Mouse (Mus musculus) forebrain, embryonic 11.5 days (tissue): ENCODE results near the gene Mindy2. TPM values are rescaled to one million over a fixed set of nuclear protein-coding genes. Genes with fewer than 3 reads are reported as not detected.
"Not testable (repeated sequence)": the region's sequence is repeated elsewhere in the genome, so short reads cannot be mapped to it uniquely, and the experiment has no call there.

ENCODE experiments used
- ATAC-seq: fragments of 200-750 bp; cut with Nextera tagmentation; replicated peaks from 2 replicates; pipeline ENCODE4 v1.8.0; 2017; ENCODE audit warnings: moderate TSS enrichment; ENCODE audit not compliant: low FRiP score
- DNase-seq: peaks from one replicate; pipeline ENCODE4 v3.0.0-alpha.2; 2017; ENCODE audit warnings: low spot score
- H3K27ac ChIP-seq: fragments of 300-500 bp; sonication (generic); 2 replicates; pipeline ENCODE4 v1.5.1; 2014; ENCODE audit warnings: low read depth, low read length
- H3K27me3 ChIP-seq: fragments of 300-500 bp; sonication (generic); 2 replicates; pipeline ENCODE4 v1.6.1; 2014; ENCODE audit warnings: mild to moderate bottlenecking, low read length, mixed read lengths; ENCODE audit not compliant: control insufficient read depth, insufficient read depth
- H3K36me3 ChIP-seq: fragments of 300-500 bp; sonication (generic); 2 replicates; pipeline ENCODE4 v1.6.1; 2014; ENCODE audit warnings: mild to moderate bottlenecking, low read length, moderate library complexity, mixed read lengths; ENCODE audit not compliant: control insufficient read depth, insufficient read depth
- H3K4me1 ChIP-seq: fragments of 300-500 bp; sonication (generic); replicated peaks from 2 replicates; pipeline ENCODE4 v1.6.1; 2014; ENCODE audit warnings: low read length, mixed read lengths; ENCODE audit not compliant: control insufficient read depth, insufficient read depth
- H3K4me2 ChIP-seq: fragments of 300-500 bp; sonication (generic); 2 replicates; pipeline ENCODE4 v1.6.1; 2014; ENCODE audit warnings: low read depth, mild to moderate bottlenecking, low read length, moderate library complexity, mixed read lengths; ENCODE audit not compliant: severe bottlenecking
- H3K4me3 ChIP-seq: fragments of 300-500 bp; sonication (generic); 2 replicates; pipeline ENCODE4 v1.5.1; 2014; ENCODE audit warnings: low read depth, low read length
- H3K9ac ChIP-seq: fragments of 300-500 bp; sonication (generic); 2 replicates; pipeline ENCODE4 v1.6.1; 2014; ENCODE audit warnings: low read length
- H3K9me3 ChIP-seq: fragments of 300-500 bp; sonication (generic); 2 replicates; pipeline ENCODE4 v1.6.1; 2016; ENCODE audit warnings: low read length, mixed read lengths; ENCODE audit not compliant: control insufficient read depth
- WGBS: fragments of 180-500 bp; shearing (Covaris S2); extraction: QIAGEN DNeasy Blood & Tissue Kit; methylation state at CpG from one replicate; pipeline ENCODE4 v1.1.7; 2014; 5-methylcytosine and 5-hydroxymethylcytosine counted together
- polyA plus RNA-seq: library from polyadenylated mRNA; unstranded; fragments of >200 nt; fragmentation: Nextera tagmentation; extraction: Ambion mirVana; gene quantifications from 2 replicates; pipeline ENCODE4 v1.2.1, GENCODE M21; 2014

Gene Mindy2
- polyA plus RNA-seq, 1 experiment from 2014 or later = 11.5 TPM

- Histone ChIP-seq H3K27ac (no peak overlapping the region), H3K4me2 (no peak overlapping the region), H3K36me3 (peaks cover 2% of the 10 kb centered on the region; the same call in 1 of the 2 replicates), H3K4me3 (no peak overlapping the region), H3K9ac (no peak overlapping the region), H3K4me1 (no peaks in the 10 kb centered on the region), H3K9me3 (no peaks in the 10 kb centered on the region), H3K27me3 (no peaks in the 10 kb centered on the region)
- WGBS = 95% methylated on average over 5 of the region's 5 CpGs
- DNase-seq = no peak
- ATAC-seq = no peak
Observed at GRCm38 (mm10) chr9:70580956-70581355, 76.0 kb downstream of the Mindy2 start.

GRCm38 (mm10) chr9:70578123-70578522 lies 78.9 kb downstream of the Mindy2 start:
- peaks cover 3% of the 10 kb centered on the region; the same call in 1 of the 2 replicates for H3K36me3 ChIP-seq
- no peaks in the 10 kb centered on the region for H3K4me1 ChIP-seq

GRCm38 (mm10) chr9:70570351-70570750 lies 86.6 kb downstream of the Mindy2 start:
- ATAC-seq (no peak), DNase-seq (no peak)
- Histone ChIP-seq H3K9me3 (no peaks in the 10 kb centered on the region), H3K36me3 (peaks cover 3% of the 10 kb centered on the region; the same call in 1 of the 2 replicates), H3K27ac (no peak overlapping the region), H3K4me2 (no peak overlapping the region), H3K4me3 (no peak overlapping the region), H3K4me1 (no peaks in the 10 kb centered on the region), H3K27me3 (no peaks in the 10 kb centered on the region), H3K9ac (no peak overlapping the region)
- 94% methylated on average over 8 of the region's 8 CpGs for WGBS

More at GRCm38 (mm10) chr9:70578123-70578522, 78.9 kb downstream of the Mindy2 start:
- no peak overlapping the region for H3K4me2 ChIP-seq
- H3K27ac ChIP-seq = no peak overlapping the region
- no peak overlapping the region for H3K9ac ChIP-seq
- no peaks in the 10 kb centered on the region for H3K27me3 ChIP-seq
- H3K9me3 ChIP-seq = no peaks in the 10 kb centered on the region
- 96% methylated on average over 2 of the region's 2 CpGs for WGBS
- ATAC-seq (no peak), DNase-seq (no peak)
- H3K4me3 ChIP-seq = no peak overlapping the region

- Histone ChIP-seq H3K27ac (no peak overlapping the region), H3K4me2 (no peak overlapping the region), H3K36me3 (no peaks in the 10 kb centered on the region), H3K27me3 (no peaks in the 10 kb centered on the region), H3K4me1 (no peaks in the 10 kb centered on the region), H3K4me3 (no peak overlapping the region), H3K9ac (no peak overlapping the region), H3K9me3 (no peaks in the 10 kb centered on the region)
- DNase-seq (no peak), ATAC-seq (no peak)
- WGBS = 90% methylated on average over 5 of the region's 5 CpGs
Observed at GRCm38 (mm10) chr9:70567651-70568050, 89.3 kb downstream of the Mindy2 start.

- H3K9ac ChIP-seq = no peak overlapping the region
- no peak overlapping the region for H3K4me2 ChIP-seq
- no peak overlapping the region for H3K4me3 ChIP-seq
- 93% methylated on average over 3 of the region's 3 CpGs for WGBS
- DNase-seq = no peak
- no peaks in the 10 kb centered on the region for H3K27me3 ChIP-seq
- no peak for ATAC-seq
- no peaks in the 10 kb centered on the region for H3K36me3 ChIP-seq
- no peak overlapping the region for H3K27ac ChIP-seq
- H3K4me1 ChIP-seq = no peaks in the 10 kb centered on the region
- no peaks in the 10 kb centered on the region for H3K9me3 ChIP-seq
Observed at GRCm38 (mm10) chr9:70562825-70563224, 94.1 kb downstream of the Mindy2 start.

- no peak overlapping the region for H3K27ac ChIP-seq
- ATAC-seq (no peak), DNase-seq (no peak)
- no peak overlapping the region for H3K9ac ChIP-seq
- H3K9me3 ChIP-seq = peaks cover 3% of the 10 kb centered on the region; the same call in 1 of the 2 replicates
- no peak overlapping the region for H3K4me2 ChIP-seq
- no peaks in the 10 kb centered on the region for H3K27me3 ChIP-seq
- no peaks in the 10 kb centered on the region for H3K4me1 ChIP-seq
- H3K36me3 ChIP-seq = peaks cover 6% of the 10 kb centered on the region
- no peak overlapping the region for H3K4me3 ChIP-seq
- WGBS = 92% methylated on average over 5 of the region's 5 CpGs
Observed at GRCm38 (mm10) chr9:70556796-70557195, 100.2 kb downstream of the Mindy2 start.

GRCm38 (mm10) chr9:70555431-70555830 lies 101.5 kb downstream of the Mindy2 start:
- H3K4me2 ChIP-seq = no peak overlapping the region
- no peak for ATAC-seq
- H3K4me3 ChIP-seq = no peak overlapping the region
- H3K4me1 ChIP-seq = no peaks in the 10 kb centered on the region
- no peaks in the 10 kb centered on the region for H3K27me3 ChIP-seq
- H3K9ac ChIP-seq = no peak overlapping the region
- no peak for DNase-seq
- H3K9me3 ChIP-seq = peaks cover 3% of the 10 kb centered on the region; the same call in 1 of the 2 replicates
- H3K27ac ChIP-seq = no peak overlapping the region
- peaks cover 6% of the 10 kb centered on the region for H3K36me3 ChIP-seq

GRCm38 (mm10) chr9:70552233-70552632 lies 104.7 kb downstream of the Mindy2 start:
- not testable (repeated sequence) for H3K36me3 ChIP-seq, H3K27ac ChIP-seq, H3K27me3 ChIP-seq, H3K4me1 ChIP-seq, H3K9ac ChIP-seq, H3K4me2 ChIP-seq, H3K9me3 ChIP-seq, ATAC-seq, DNase-seq, H3K4me3 ChIP-seq
- 92% methylated on average over 2 of the region's 2 CpGs for WGBS

- 89% methylated on average over 1 of the region's 1 CpGs for WGBS
- no peak overlapping the region for H3K27ac ChIP-seq
- H3K9me3 ChIP-seq = peaks cover 3% of the 10 kb centered on the region; the same call in 1 of the 2 replicates
- no peaks in the 10 kb centered on the region for H3K27me3 ChIP-seq
- no peak overlapping the region for H3K9ac ChIP-seq
- H3K4me2 ChIP-seq = no peak overlapping the region
- no peaks in the 10 kb centered on the region for H3K4me1 ChIP-seq
- no peak overlapping the region for H3K4me3 ChIP-seq
- ATAC-seq = no peak
- DNase-seq = no peak
- peaks cover 6% of the 10 kb centered on the region for H3K36me3 ChIP-seq
Observed at GRCm38 (mm10) chr9:70551524-70551923, 105.5 kb downstream of the Mindy2 start.
